Mouse (Mus musculus): ENCODE data around the gene Pde7b. TPM values are rescaled to one million over a fixed set of nuclear protein-coding genes. Genes with fewer than 3 reads are reported as not detected.

Gene Pde7b
- polyA plus RNA-seq, 2 experiments = 0.22 to 0.39 TPM

DNA sequence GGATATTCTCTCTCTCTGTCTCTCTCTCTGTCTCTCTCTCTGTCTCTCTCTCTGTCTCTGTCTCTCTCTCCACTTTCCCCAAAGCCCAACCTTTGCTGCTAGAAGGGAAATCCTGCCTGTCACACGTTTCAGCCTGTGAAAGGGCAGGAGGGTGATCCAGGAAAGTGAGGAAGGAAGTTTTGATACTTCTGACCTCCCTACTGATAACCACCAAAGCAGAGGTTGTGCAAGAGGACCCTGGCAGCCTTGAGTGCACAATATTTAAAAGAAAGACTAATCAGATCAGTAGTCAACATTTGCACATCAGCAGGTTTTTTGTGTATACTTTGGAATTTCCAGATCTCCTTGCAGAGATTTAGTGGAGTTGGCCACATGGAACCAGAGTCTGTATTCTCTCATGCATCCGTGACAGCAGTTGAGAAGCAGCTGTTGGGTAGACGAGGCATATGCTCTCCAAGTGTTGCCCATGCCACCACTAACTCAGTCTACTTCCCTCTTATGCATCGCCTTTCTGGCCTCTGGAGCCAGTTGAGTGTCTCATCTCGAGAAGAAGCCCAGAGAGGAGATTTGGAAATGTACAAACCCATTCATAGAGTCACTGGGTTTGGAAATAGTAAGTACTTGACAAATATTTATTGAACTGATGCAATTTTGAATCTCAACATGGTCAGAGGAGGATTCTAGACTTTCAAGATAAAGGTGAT is 129.6 kb downstream of the Pde7b start:
- H3K9ac ChIP-seq (replicated peaks) = no peak overlapping the region
- H3K27me3 ChIP-seq (ENCODE audit: control insufficient read depth, insufficient read depth, low read length) = no peaks in the 10 kb centered on the region
- no peak overlapping the region for H3K4me2 ChIP-seq (ENCODE audit: low read depth)
- H3K36me3 ChIP-seq (replicated peaks; ENCODE audit: control insufficient read depth, insufficient read depth, low read depth) = no peaks in the 10 kb centered on the region
- no peak overlapping the region for H3K27ac ChIP-seq
- H3K9me3 ChIP-seq (ENCODE audit: control insufficient read depth, low read length) = no peaks in the 10 kb centered on the region
- no peak overlapping the region for H3K4me3 ChIP-seq (ENCODE audit: insufficient read depth in 1 of 2, low read depth in 2 of 2, low read length in 2 of 2)
- 12% methylated on average over 5 of the region's 5 CpGs for WGBS (ENCODE audit: insufficient replicate concordance)
- peak in 1 of 3 experiments; percentile 4 for DNase-seq (ENCODE audit: low read depth in 3 of 3, low spot score in 3 of 3)
- no peak for TF ChIP-seq EP300 (IDR thresholded peaks at IDR 0.05; ENCODE audit: low read depth)
- TF ChIP-seq CTCF (IDR thresholded peaks at IDR 0.05; ENCODE audit: low read depth) = no peak
- peaks cover 0 to 7% of the 10 kb centered on the region in 2 experiments; a peak in 2 of 4 replicates for H3K4me1 ChIP-seq (replicated peaks; ENCODE audit: control insufficient read depth in 2 of 2, insufficient read depth in 2 of 2, low read length in 1 of 2)
- ATAC-seq (ENCODE audit: insufficient read depth) = no peak

DNA sequence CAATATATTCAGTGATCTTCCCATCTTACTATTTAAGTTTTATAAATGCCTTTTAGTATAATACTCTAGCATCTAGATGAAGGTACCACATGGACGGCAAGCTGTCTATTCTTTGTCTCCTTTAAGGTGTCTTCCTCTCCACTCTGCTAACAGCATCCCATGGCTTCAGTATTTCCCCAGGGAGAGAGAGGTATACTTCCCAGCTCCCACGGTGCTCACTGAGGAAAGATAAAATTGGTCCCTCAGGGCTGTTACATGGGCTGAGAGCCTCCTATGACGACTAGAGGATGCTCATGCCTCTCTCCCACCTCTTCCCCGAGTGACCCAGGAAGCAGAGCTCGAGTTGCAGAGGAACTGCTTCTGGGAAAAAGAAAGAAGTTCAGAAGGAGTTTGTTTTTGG is 130.9 kb downstream of the Pde7b start:
- no peak overlapping the region for H3K4me2 ChIP-seq (ENCODE audit: low read depth)
- no peak for DNase-seq (ENCODE audit: low read depth in 3 of 3, low spot score in 3 of 3)
- no peaks in the 10 kb centered on the region for H3K27me3 ChIP-seq (ENCODE audit: control insufficient read depth, insufficient read depth, low read length)
- no peaks in the 10 kb centered on the region for H3K9me3 ChIP-seq (ENCODE audit: control insufficient read depth, low read length)
- peaks cover 0 to 10% of the 10 kb centered on the region in 2 experiments; a peak in 2 of 4 replicates for H3K4me1 ChIP-seq (replicated peaks; ENCODE audit: control insufficient read depth in 2 of 2, insufficient read depth in 2 of 2, low read length in 1 of 2)
- H3K9ac ChIP-seq (replicated peaks) = no peak overlapping the region
- WGBS (ENCODE audit: insufficient replicate concordance) = 35% methylated on average over 5 of the region's 5 CpGs
- TF ChIP-seq CTCF (IDR thresholded peaks at IDR 0.05; ENCODE audit: low read depth) (no peak), EP300 (IDR thresholded peaks at IDR 0.05; ENCODE audit: low read depth) (no peak)
- H3K4me3 ChIP-seq (ENCODE audit: insufficient read depth in 1 of 2, low read depth in 2 of 2, low read length in 2 of 2) = no peak overlapping the region
- no peak overlapping the region for H3K27ac ChIP-seq
- no peak for ATAC-seq (ENCODE audit: insufficient read depth)
- H3K36me3 ChIP-seq (replicated peaks; ENCODE audit: control insufficient read depth, insufficient read depth, low read depth) = no peaks in the 10 kb centered on the region

DNA sequence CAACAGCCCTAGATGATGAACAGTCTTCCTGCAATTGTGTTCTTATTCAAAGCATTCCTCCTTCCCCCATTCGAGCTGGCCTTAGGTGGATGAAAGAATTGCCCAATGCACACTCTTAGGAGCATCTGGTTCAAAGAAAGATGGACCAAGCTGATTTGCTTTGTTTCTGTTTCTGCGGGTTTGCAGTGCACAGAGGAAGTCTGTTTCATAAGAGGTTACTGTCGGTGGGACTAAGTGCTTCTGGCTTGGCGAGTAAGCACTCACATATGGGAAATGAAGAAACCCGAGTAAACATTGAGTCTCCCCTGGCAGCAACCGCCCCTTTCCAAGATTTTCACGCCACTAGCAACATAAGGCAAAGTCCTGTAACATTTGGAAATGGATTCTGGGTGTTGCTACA is 134.8 kb downstream of the Pde7b start:
- Histone ChIP-seq H3K4me1 (replicated peaks; ENCODE audit: control insufficient read depth in 2 of 2, insufficient read depth in 2 of 2, low read length in 1 of 2) (0 out of 4 replicates have a peak, but pooled peaks cover 0 to 6% of the 10 kb centered on the region in 2 experiments), H3K27ac (no peak overlapping the region), H3K36me3 (replicated peaks; ENCODE audit: control insufficient read depth, insufficient read depth, low read depth) (no peaks in the 10 kb centered on the region), H3K27me3 (ENCODE audit: control insufficient read depth, insufficient read depth, low read length) (no peaks in the 10 kb centered on the region), H3K4me3 (ENCODE audit: insufficient read depth in 1 of 2, low read depth in 2 of 2, low read length in 2 of 2) (no peak overlapping the region), H3K9me3 (ENCODE audit: control insufficient read depth, low read length) (no peaks in the 10 kb centered on the region), H3K4me2 (ENCODE audit: low read depth) (no peak overlapping the region), H3K9ac (replicated peaks) (no peak overlapping the region)
- WGBS (ENCODE audit: insufficient replicate concordance) = 5% methylated on average over 7 of the region's 7 CpGs
- TF ChIP-seq CTCF (IDR thresholded peaks at IDR 0.05; ENCODE audit: low read depth) (no peak), EP300 (IDR thresholded peaks at IDR 0.05; ENCODE audit: low read depth) (no peak)
- ATAC-seq (ENCODE audit: insufficient read depth) (no peak), DNase-seq (ENCODE audit: low read depth in 3 of 3, low spot score in 3 of 3) (peak; percentile 4 to 17 (median 6))

DNA sequence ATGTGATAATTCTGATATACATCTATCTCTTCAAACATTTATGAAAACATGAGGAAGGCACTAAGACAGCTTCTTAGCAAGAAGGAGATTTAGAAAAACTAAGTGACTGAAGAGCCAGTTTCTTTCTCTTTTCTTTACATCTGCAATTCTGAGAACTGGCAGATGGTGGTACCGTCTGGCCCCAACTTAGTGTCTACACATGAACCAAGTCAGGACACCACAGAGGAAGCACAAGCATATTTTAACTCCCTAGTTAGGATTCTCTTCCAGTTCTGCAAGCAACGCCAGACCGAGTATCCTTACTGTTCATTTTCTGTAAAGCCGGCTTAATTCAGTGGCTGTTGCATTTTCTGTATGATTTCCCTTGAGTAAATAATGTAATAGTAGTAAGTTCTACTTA is 138.9 kb downstream of the Pde7b start:
- DNase-seq (ENCODE audit: low read depth in 3 of 3, low spot score in 3 of 3) = no peak
- no peak overlapping the region for H3K9ac ChIP-seq (replicated peaks)
- no peak overlapping the region for H3K4me3 ChIP-seq (ENCODE audit: insufficient read depth in 1 of 2, low read depth in 2 of 2, low read length in 2 of 2)
- 0 out of 4 replicates have a peak, but pooled peaks cover 0 to 4% of the 10 kb centered on the region in 2 experiments for H3K4me1 ChIP-seq (replicated peaks; ENCODE audit: control insufficient read depth in 2 of 2, insufficient read depth in 2 of 2, low read length in 1 of 2)
- H3K4me2 ChIP-seq (ENCODE audit: low read depth) = no peak overlapping the region
- 59% methylated on average over 4 of the region's 4 CpGs for WGBS (ENCODE audit: insufficient replicate concordance)
- H3K9me3 ChIP-seq (ENCODE audit: control insufficient read depth, low read length) = no peaks in the 10 kb centered on the region
- H3K36me3 ChIP-seq (replicated peaks; ENCODE audit: control insufficient read depth, insufficient read depth, low read depth) = no peaks in the 10 kb centered on the region
- TF ChIP-seq EP300 (IDR thresholded peaks at IDR 0.05; ENCODE audit: low read depth) (no peak), CTCF (IDR thresholded peaks at IDR 0.05; ENCODE audit: low read depth) (no peak)
- H3K27me3 ChIP-seq (ENCODE audit: control insufficient read depth, insufficient read depth, low read length) = no peaks in the 10 kb centered on the region
- H3K27ac ChIP-seq = no peak overlapping the region
- ATAC-seq (ENCODE audit: insufficient read depth) = no peak

DNA sequence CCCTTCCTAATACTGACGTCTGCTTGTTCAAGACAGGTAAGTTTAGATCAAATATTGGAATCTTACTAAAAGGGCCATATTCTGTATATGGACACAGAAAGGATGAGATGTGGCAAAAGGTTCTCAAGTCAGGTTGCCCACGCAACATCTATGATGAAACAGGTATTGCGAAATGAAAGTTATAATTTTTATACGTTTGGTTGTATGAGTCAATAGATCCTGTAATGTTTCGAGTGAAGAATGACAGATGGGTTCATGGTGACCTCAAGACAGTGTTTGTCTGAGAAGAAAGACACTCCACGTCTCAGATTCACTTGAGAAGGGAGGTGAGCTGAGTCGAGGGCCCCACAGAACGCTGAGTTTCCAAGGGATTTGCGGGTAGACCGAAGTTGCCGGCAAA is 149.9 kb downstream of the Pde7b start:
- H3K9ac ChIP-seq (replicated peaks) = no peak overlapping the region
- no peak overlapping the region for H3K27ac ChIP-seq
- H3K9me3 ChIP-seq (ENCODE audit: control insufficient read depth, low read length) = no peaks in the 10 kb centered on the region
- DNase-seq (ENCODE audit: low read depth in 3 of 3, low spot score in 3 of 3) = no peak
- no peaks in the 10 kb centered on the region for H3K27me3 ChIP-seq (ENCODE audit: control insufficient read depth, insufficient read depth, low read length)
- 78% methylated on average over 11 of the region's 11 CpGs for WGBS (ENCODE audit: insufficient replicate concordance)
- ATAC-seq (ENCODE audit: insufficient read depth) = no peak
- H3K36me3 ChIP-seq (replicated peaks; ENCODE audit: control insufficient read depth, insufficient read depth, low read depth) = no peaks in the 10 kb centered on the region
- H3K4me1 ChIP-seq (replicated peaks; ENCODE audit: control insufficient read depth in 2 of 2, insufficient read depth in 2 of 2, low read length in 1 of 2) = no peaks in the 10 kb centered on the region
- no peak overlapping the region for H3K4me2 ChIP-seq (ENCODE audit: low read depth)
- H3K4me3 ChIP-seq (ENCODE audit: insufficient read depth in 1 of 2, low read depth in 2 of 2, low read length in 2 of 2) = no peak overlapping the region
- no peak for TF ChIP-seq EP300 (IDR thresholded peaks at IDR 0.05; ENCODE audit: low read depth)
- TF ChIP-seq CTCF (IDR thresholded peaks at IDR 0.05; ENCODE audit: low read depth) = no peak
